Mouse (Mus musculus) CH12.LX (cell line): ENCODE measurements at regions not wholly inside any gene's neighbourhood (a gene's known extent, or its start where the extent isn't known, plus 50 kb on each side); places are given as distances from the start of the nearest gene placed in this dataset.

Experiments
- CTCF ChIP-seq, 2 experiments: IDR thresholded peaks in 1 of 2; conservative IDR thresholded peaks in 1 of 2; 2 replicates each; pipeline ENCODE4 v1.5.1; 2011 to 2012; ENCODE audit warnings: low read depth in 2 of 2, low read length in 2 of 2, improper control_type of control experiment in 1 of 2, inconsistent platforms in 1 of 2, mild to moderate bottlenecking in 1 of 2, moderate library complexity in 1 of 2
- POLR2A ChIP-seq: IDR thresholded peaks from 2 replicates; pipeline ENCODE4 v1.6.1; 2011; ENCODE audit warnings: low read depth, mild to moderate bottlenecking, improper control_type of control experiment, low read length

DNA sequence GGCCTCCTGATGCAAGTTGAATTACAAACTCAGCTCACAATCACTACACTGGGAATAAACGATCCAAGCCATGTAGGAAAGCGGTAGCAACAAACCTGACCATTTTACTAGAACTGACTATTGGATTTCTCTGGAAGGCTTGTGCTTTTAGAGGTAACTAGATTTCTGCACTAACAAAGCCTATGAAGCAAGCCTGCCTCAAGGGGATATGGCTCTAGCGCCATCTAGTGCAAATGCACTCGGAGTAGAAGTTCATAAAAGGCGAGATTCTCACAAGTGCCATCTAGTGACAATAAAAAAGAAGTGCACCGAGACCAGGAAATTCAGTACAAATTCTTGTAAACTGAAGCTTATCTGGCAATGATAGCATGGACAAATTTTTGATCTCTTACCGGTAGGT, 364.9 kb upstream of the Fmr1 start:
- no peak for TF ChIP-seq POLR2A
- peak; percentile 48 to 94 for TF ChIP-seq CTCF (conservative IDR thresholded peaks at IDR 0.05 in 1 of 2, IDR thresholded peaks at IDR 0.05 in 1 of 2; ENCODE audit: low read depth in 2 of 2, low read length in 2 of 2)
